Mouse (Mus musculus) midbrain, embryonic 15.5 days (tissue): ENCODE data around the gene Spdye4c. TPM values are rescaled to one million over a fixed set of nuclear protein-coding genes. Genes with fewer than 3 reads are reported as not detected.

ENCODE experiments used
- ATAC-seq: fragments of 200-750 bp; cut with Nextera tagmentation; replicated peaks from 2 replicates; pipeline ENCODE4 v1.8.0; 2017; ENCODE audit warnings: moderate TSS enrichment
- H3K27ac ChIP-seq: fragments of 300-500 bp; sonication (generic); 2 replicates; pipeline ENCODE4 v1.5.1; 2015; ENCODE audit warnings: mild to moderate bottlenecking, inconsistent platforms
- H3K27me3 ChIP-seq: fragments of 300-500 bp; sonication (generic); replicated peaks from 2 replicates; pipeline ENCODE4 v1.6.1; 2015; ENCODE audit warnings: inconsistent platforms
- H3K36me3 ChIP-seq: fragments of 300-500 bp; sonication (generic); replicated peaks from 2 replicates; pipeline ENCODE4 v1.6.1; 2015; ENCODE audit warnings: inconsistent platforms
- H3K4me1 ChIP-seq: fragments of 300-500 bp; sonication (generic); 2 replicates; pipeline ENCODE4 v1.6.1; 2015; ENCODE audit warnings: inconsistent platforms
- H3K4me2 ChIP-seq: fragments of 300-500 bp; sonication (generic); 2 replicates; pipeline ENCODE4 v1.6.1; 2015; ENCODE audit warnings: inconsistent platforms, mild to moderate bottlenecking, moderate library complexity
- H3K4me3 ChIP-seq: fragments of 300-500 bp; sonication (generic); 2 replicates; pipeline ENCODE4 v1.5.1; 2015; ENCODE audit warnings: mild to moderate bottlenecking, inconsistent platforms
- H3K9ac ChIP-seq: fragments of 300-500 bp; sonication (generic); 2 replicates; pipeline ENCODE4 v1.6.1; 2015; ENCODE audit warnings: mild to moderate bottlenecking, inconsistent platforms
- H3K9me3 ChIP-seq: fragments of 300-500 bp; sonication (generic); 2 replicates; pipeline ENCODE4 v1.6.1; 2016; ENCODE audit warnings: inconsistent platforms
- WGBS: fragments of 180-500 bp; shearing (Covaris S2); methylation state at CpG from one replicate; pipeline ENCODE4 v1.1.7; 2015; ENCODE audit warnings: mixed read lengths; 5-methylcytosine and 5-hydroxymethylcytosine counted together
- polyA plus RNA-seq: library from polyadenylated mRNA; unstranded; fragments of >200 nt; fragmentation: Nextera tagmentation; extraction: Ambion mirVana; gene quantifications from 2 replicates; pipeline ENCODE4 v1.2.1, GENCODE M21; 2015

The Spdye4c gene
- polyA plus RNA-seq, 1 experiment from 2014 or later = not detected

DNA sequence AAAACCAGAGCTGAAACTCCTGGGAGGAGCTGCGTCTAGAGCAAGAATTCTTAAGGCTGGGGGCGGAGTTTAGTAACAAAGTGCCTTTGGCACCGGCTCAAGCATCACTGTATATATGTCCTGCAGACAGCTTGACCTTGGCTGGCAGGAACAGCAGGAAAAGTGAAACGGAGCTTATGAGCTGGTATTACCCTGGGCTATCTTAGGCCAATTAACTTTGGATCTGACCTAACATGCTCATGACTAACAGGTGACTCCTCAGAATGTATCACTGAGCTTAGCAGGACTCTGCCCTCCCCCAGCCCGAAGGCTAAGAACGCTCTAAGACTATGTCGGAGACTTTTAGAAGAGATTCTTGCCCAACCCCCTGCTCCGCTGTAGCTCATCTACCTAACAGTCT, 25.1 kb upstream of the Spdye4c start:
- Histone ChIP-seq H3K27me3 (no peaks in the 10 kb centered on the region), H3K4me1 (no peaks in the 10 kb centered on the region), H3K4me3 (no peak overlapping the region), H3K9ac (no peak overlapping the region), H3K36me3 (no peaks in the 10 kb centered on the region), H3K4me2 (no peak overlapping the region), H3K9me3 (no peaks in the 10 kb centered on the region), H3K27ac (no peak overlapping the region)
- WGBS = 62% methylated on average over 8 of the region's 8 CpGs
- ATAC-seq = no peak

DNA sequence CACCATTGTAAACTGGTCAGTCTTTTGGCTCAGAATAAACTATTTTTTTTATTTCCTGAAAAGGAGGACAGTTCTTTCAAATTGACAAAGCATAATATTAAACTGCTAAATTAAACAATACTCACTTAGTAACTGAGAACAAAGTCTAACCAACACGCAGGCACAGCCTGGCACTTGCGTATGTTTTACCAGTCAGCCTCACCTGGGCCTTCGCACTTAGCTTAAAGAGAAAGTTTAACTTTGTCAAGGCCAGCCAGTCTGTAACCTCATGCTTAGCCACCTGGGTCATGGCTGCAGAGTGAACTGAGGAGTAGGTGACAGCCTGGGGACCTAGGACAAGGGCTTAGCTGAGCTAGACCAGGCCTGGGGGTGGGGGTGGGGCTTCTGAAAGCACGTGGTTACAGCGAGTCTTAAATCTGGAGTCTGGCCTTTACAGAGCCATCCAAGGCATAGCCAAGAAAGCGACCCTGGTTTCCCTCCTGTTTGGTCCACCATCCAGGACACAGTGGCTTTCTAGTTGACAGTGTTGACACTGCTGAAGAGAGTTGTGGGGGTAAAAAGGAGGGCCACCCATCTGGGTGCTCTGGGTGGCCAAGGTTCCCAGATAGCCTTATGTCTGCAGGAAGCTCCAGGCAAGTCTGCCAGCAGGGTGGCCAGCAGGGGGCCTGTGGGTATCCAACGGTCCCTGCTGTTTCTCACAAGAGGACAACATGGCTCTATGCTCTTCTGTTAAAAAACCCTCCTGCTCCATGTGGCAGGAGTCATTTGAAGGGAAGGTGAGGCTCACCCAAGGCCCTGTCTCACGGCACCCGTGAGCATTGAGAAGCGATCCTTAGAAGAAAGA, 24.5 kb upstream of the Spdye4c start:
- H3K9ac ChIP-seq = no peak overlapping the region
- no peak overlapping the region for H3K27ac ChIP-seq
- 68% methylated on average over 10 of the region's 10 CpGs for WGBS
- H3K4me2 ChIP-seq = no peak overlapping the region
- ATAC-seq = no peak
- H3K4me3 ChIP-seq = no peak overlapping the region
- no peaks in the 10 kb centered on the region for H3K36me3 ChIP-seq
- H3K27me3 ChIP-seq = no peaks in the 10 kb centered on the region
- H3K4me1 ChIP-seq = no peaks in the 10 kb centered on the region
- H3K9me3 ChIP-seq = no peaks in the 10 kb centered on the region

DNA sequence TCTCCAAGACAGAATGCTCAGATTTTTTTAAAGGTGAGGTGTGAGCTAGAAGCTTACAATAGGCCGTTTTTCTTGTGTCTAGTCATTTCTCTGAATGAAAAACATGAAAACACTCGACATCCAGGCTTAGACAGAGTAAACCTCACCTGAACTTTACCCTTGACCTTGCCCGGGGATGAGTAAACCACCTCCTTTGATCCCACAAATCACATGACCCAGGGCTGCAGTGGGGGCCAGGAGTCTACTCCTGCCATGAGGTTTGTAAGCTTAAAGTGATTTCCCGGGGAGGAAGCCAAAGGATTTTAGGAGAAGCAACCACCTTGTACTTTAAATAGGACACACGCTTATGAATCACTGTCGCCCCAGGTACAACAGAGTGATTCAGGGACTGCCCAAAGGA, 23.0 kb upstream of the Spdye4c start:
- WGBS = 81% methylated on average over 6 of the region's 6 CpGs
- H3K36me3 ChIP-seq = no peaks in the 10 kb centered on the region
- no peak overlapping the region for H3K9ac ChIP-seq
- H3K4me2 ChIP-seq = no peak overlapping the region
- H3K27ac ChIP-seq = no peak overlapping the region
- no peaks in the 10 kb centered on the region for H3K4me1 ChIP-seq
- ATAC-seq = no peak
- no peaks in the 10 kb centered on the region for H3K9me3 ChIP-seq
- no peaks in the 10 kb centered on the region for H3K27me3 ChIP-seq
- no peak overlapping the region for H3K4me3 ChIP-seq

DNA sequence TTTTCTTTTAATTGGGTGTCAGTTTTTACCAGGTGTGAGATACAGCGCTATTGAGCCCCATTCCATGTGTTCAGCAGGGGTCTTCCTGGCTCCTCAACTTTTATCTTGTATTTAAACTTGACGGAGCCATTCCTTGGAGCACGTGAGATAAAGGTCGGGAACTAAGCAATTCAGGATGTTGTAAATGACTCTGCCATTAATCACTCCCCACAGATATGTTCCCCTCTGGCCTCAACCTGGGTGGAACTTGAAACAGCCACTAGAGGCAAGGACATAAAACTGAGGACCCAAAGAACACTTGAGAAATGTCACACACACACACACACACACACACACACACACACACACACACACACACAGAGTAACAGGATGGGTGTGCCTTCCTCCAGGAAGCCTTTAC, 22.5 kb upstream of the Spdye4c start:
- ATAC-seq = no peak
- Histone ChIP-seq H3K27ac (no peak overlapping the region), H3K27me3 (no peaks in the 10 kb centered on the region), H3K36me3 (no peaks in the 10 kb centered on the region), H3K9ac (no peak overlapping the region), H3K4me1 (no peaks in the 10 kb centered on the region), H3K4me3 (no peak overlapping the region), H3K9me3 (no peaks in the 10 kb centered on the region), H3K4me2 (no peak overlapping the region)
- WGBS = 88% methylated on average over 4 of the region's 4 CpGs

DNA sequence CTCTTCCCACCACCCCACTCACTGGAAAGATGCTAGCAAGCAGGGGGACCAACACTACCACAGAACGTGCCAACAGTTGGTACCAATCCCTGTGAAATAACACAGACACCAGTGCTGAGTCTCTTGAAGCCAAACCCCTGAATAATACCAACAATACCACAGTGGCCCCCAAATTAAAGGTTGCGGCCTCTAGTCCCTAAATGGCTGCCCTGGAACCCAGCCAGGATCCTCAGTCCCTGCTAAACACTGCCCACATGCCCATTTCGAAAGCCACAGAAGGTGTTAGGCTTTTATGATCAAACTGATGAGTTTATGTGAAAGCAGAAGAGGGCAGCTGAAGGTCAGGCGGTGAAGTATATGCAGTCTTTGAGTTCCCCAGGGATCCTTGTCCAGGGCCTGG, 20.0 kb upstream of the Spdye4c start:
- WGBS = 88% methylated on average over 4 of the region's 4 CpGs
- Histone ChIP-seq H3K27me3 (no peaks in the 10 kb centered on the region), H3K9ac (no peak overlapping the region), H3K27ac (no peak overlapping the region), H3K36me3 (no peaks in the 10 kb centered on the region), H3K4me2 (no peak overlapping the region), H3K9me3 (no peaks in the 10 kb centered on the region), H3K4me3 (no peak overlapping the region), H3K4me1 (no peaks in the 10 kb centered on the region)
- no peak for ATAC-seq

DNA sequence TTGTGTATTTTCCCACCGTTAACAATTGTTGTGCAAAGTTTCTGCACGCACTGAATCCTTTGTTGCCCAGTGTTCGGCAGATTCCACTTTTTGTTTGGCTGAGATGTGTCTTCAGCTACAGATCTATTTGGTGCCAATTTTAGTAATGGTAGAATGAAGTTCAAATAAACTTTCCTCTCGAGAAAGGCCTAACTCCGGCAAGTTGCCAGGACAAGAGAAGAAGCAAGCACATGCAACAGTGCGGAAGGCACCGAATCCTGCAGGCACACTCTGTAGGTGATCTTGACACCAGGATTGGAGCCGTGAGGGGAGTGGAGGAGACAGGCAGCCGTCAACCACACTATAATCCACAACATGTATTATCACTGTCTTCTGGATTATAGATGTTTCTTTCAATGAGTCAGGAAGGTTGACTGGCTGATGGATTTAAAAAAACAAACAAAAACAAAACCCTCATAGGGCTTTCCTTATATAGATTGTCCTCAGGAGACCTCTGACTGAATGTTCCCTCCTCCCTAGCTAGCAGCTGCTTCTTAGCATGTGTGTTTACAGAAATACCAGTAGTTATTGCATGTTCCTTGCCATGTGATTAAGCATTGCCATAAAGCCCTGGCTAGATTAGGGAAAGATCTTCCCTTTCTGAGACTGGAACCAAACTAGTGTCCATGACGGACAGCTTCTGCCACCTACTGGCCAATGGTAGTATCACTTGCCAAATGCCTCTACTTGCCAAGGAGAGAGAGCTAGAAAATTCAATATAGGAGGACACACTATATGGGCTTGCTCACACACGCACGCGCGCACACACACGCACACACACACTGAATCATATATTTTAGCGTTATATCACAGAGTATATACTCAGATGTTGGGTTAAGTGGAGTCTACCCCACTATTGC, 18.0 kb upstream of the Spdye4c start:
- Histone ChIP-seq H3K9ac (no peak overlapping the region), H3K36me3 (no peaks in the 10 kb centered on the region), H3K9me3 (no peaks in the 10 kb centered on the region), H3K27me3 (no peaks in the 10 kb centered on the region), H3K4me1 (no peaks in the 10 kb centered on the region), H3K4me3 (no peak overlapping the region), H3K4me2 (no peak overlapping the region), H3K27ac (no peak overlapping the region)
- WGBS = 50% methylated on average over 16 of the region's 16 CpGs
- ATAC-seq = peak; percentile 70

DNA sequence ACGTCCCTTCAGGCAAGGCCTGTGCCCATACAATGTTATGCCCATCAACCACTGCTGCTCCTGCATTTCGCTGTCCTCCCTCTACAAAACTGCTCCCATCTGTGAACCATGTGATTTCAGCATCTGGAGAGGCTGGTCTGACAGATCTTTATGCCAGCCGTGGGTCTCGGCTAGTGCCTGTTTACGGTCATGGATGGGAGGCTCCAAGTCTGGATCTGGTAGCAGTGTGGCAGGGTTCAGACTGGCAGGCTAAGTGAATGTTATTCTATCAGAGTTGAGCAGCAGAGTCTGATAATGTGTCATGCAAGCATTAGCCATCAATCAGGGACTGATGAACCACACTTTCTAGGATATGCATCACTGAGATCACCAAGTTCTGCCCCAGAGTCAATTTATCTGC, 8.1 kb upstream of the Spdye4c start:
- H3K9ac ChIP-seq = no peak overlapping the region
- ATAC-seq = no peak

DNA sequence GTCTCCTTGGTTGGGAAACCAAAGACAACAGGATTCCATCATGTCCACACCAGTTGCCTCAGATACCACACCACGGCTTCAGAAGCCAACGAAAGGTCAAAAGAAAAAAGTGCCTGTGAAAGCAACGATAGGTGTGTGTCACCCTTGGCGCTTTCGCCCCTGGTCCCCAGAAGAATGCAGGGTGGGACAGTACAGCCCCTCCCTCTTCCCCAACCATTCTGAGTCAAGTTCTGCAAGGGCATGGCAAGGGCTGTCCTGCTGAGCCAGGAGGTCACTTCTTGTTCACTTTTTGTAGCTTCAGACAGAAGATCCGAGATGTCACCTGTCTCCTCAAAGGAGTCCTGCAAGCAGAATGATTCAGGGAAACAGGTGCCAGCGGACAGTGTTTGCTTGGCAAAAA, 1.3 kb downstream of the Spdye4c start:
- Histone ChIP-seq H3K27me3 (no peaks in the 10 kb centered on the region), H3K4me2 (no peak overlapping the region), H3K4me1 (no peaks in the 10 kb centered on the region), H3K4me3 (no peak overlapping the region), H3K9ac (no peak overlapping the region), H3K9me3 (no peaks in the 10 kb centered on the region), H3K36me3 (no peaks in the 10 kb centered on the region), H3K27ac (no peak overlapping the region)
- no peak for ATAC-seq
- WGBS = 87% methylated on average over 7 of the region's 7 CpGs

More for the DNA sequence above, 8.1 kb upstream of the Spdye4c start:
- Histone ChIP-seq H3K27ac (no peak overlapping the region), H3K4me1 (no peaks in the 10 kb centered on the region), H3K27me3 (no peaks in the 10 kb centered on the region), H3K4me2 (no peak overlapping the region), H3K36me3 (no peaks in the 10 kb centered on the region), H3K9me3 (no peaks in the 10 kb centered on the region), H3K4me3 (no peak overlapping the region)
- 78% methylated on average over 5 of the region's 5 CpGs for WGBS

DNA sequence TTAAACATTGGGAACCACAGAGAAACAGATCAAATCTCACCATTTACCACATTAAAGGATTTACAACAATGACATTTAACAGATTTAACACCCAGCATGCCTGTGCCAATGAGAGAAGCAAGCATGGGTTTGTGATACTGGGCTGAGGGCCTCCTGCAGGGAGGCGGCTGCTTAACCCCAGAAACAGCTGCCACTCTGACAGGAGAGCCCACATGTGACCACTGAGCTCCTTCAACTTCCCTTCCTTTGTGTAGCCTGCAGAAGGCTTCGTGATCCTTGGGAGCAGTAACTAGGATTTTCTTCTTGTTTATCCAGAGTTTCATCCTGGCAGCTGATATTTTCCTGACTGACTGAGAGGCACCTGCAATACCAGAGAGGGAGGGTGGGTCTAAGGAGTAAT, 10.5 kb downstream of the Spdye4c start:
- WGBS = 29% methylated on average over 2 of the region's 2 CpGs
- Histone ChIP-seq H3K27ac (no peak overlapping the region), H3K36me3 (no peaks in the 10 kb centered on the region), H3K27me3 (no peaks in the 10 kb centered on the region), H3K9ac (no peak overlapping the region), H3K4me1 (no peaks in the 10 kb centered on the region), H3K9me3 (no peaks in the 10 kb centered on the region), H3K4me2 (no peak overlapping the region), H3K4me3 (no peak overlapping the region)
- no peak for ATAC-seq

DNA sequence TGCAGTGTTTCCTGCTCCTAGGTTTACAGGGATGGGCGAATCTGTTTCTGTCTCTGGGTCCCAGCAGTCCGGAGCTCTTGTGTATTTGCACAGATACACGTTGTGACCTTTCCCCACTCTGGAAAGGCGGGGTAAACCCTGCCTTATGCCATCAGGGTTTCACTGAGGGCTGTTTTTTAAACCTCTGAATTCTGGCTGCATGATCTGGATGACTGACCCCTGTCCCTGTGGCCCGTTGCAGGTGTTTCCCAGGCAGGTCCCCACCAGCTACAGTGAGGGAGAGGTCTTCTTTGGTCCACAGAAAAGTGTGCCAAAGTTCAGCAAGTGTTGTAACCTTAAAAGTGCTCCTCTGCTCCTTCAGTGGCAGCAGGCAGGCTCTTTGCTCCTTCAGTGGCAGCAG, 18.3 kb downstream of the Spdye4c start:
- Histone ChIP-seq H3K4me2 (no peak overlapping the region), H3K27me3 (no peaks in the 10 kb centered on the region), H3K9me3 (no peaks in the 10 kb centered on the region), H3K27ac (no peak overlapping the region), H3K4me3 (no peak overlapping the region), H3K4me1 (no peaks in the 10 kb centered on the region), H3K9ac (no peak overlapping the region), H3K36me3 (peaks cover 38% of the 10 kb centered on the region)
- WGBS = 85% methylated on average over 5 of the region's 5 CpGs
- no peak for ATAC-seq

DNA sequence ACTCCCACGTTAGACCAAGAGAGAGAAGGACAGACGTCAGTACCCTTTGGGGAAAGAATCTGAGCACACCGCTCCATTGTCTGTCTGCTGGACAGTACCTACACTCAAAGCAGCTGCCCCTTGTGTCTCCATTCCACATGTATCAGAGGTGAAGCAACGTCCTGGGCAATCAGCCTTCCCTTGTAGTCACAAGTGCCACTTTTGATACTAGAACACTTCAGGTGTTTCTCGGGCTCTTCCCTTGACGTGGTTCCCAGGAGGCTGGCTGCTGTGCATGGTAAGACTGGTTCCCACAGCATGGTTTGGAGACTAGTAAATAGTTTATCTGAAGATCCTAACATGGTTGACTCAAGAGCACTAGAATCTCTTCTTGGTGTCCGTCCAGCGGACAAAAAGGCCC, 20.2 kb downstream of the Spdye4c start:
- no peaks in the 10 kb centered on the region for H3K9me3 ChIP-seq
- no peaks in the 10 kb centered on the region for H3K4me1 ChIP-seq
- H3K27ac ChIP-seq = no peak overlapping the region
- no peak for ATAC-seq
- no peak overlapping the region for H3K4me3 ChIP-seq
- H3K4me2 ChIP-seq = no peak overlapping the region
- peaks cover 53% of the 10 kb centered on the region for H3K36me3 ChIP-seq
- WGBS = 97% methylated on average over 8 of the region's 8 CpGs
- H3K27me3 ChIP-seq = no peaks in the 10 kb centered on the region
- no peak overlapping the region for H3K9ac ChIP-seq

DNA sequence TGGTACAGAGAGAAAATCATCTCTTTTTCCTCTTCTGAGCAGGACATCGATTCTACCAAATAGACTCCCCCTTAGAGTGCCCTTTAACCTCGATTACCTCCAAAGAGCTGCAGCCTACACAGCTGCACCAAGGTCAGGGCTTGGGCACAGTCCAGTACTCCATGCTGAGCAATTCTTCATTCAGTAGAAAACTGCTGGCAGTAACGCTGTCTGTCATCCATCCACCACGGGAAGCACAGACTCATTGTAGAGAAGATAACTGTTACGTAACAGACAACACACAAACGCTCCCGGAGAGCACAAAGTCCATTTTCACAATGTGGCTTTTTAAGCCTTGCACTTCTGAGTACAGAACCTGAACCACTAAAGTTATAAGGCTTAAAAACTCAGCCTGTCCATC, 21.3 kb downstream of the Spdye4c start:
- 91% methylated on average over 7 of the region's 7 CpGs for WGBS
- no peak for ATAC-seq
- Histone ChIP-seq H3K4me3 (no peak overlapping the region), H3K9me3 (no peaks in the 10 kb centered on the region), H3K27ac (no peak overlapping the region), H3K4me2 (no peak overlapping the region), H3K4me1 (no peaks in the 10 kb centered on the region), H3K36me3 (peaks cover 61% of the 10 kb centered on the region), H3K27me3 (no peaks in the 10 kb centered on the region), H3K9ac (no peak overlapping the region)
